Mouse (Mus musculus) heart, postnatal 0 days (tissue): ENCODE measurements around the gene Bckdhb.

ENCODE experiments used
- CTCF ChIP-seq: IDR thresholded peaks from 2 replicates; pipeline ENCODE4 v1.5.1; 2016; ENCODE audit warnings: antibody characterized with exemption, control low read depth, low read depth
- EP300 ChIP-seq: IDR thresholded peaks from 2 replicates; pipeline ENCODE4 v1.6.1; 2016; ENCODE audit warnings: antibody characterized with exemption, low read depth

DNA sequence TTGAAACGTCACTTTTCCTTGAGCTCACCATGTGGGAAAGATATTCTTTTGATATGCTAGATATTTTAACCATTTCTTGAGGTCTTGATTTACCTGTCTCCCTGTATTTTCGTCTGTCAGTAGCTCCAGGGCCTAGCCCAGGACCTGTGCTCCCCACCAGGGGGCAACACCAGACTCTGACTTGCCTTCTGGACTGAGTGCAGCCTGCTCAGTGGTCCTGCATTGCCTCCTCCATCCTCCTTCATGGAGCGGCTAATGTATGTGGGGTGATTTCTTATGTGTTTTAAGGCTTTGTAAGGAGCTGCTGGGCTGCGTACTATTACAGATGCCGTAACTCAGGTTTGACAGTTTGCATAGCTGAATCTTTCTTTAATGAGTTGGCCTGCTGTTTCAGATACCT, 192.4 kb downstream of the Bckdhb start:
- TF ChIP-seq CTCF, result peak; percentile 37
- TF ChIP-seq EP300, result no peak
